Mouse (Mus musculus) skeletal muscle tissue, postnatal 0 days (tissue): ENCODE results near the gene Rbmx. TPM values are rescaled to one million over a fixed set of nuclear protein-coding genes. Genes with fewer than 3 reads are reported as not detected.

Source experiments
- polyA plus RNA-seq: library from polyadenylated mRNA; unstranded; fragments of >200 nt; fragmentation: Nextera tagmentation; extraction: Ambion mirVana; gene quantifications from 2 replicates; pipeline ENCODE4 v1.2.1, GENCODE M21; 2015

Gene Rbmx
- 42.6 and 44.0 TPM in 2 replicates for polyA plus RNA-seq

DNA sequence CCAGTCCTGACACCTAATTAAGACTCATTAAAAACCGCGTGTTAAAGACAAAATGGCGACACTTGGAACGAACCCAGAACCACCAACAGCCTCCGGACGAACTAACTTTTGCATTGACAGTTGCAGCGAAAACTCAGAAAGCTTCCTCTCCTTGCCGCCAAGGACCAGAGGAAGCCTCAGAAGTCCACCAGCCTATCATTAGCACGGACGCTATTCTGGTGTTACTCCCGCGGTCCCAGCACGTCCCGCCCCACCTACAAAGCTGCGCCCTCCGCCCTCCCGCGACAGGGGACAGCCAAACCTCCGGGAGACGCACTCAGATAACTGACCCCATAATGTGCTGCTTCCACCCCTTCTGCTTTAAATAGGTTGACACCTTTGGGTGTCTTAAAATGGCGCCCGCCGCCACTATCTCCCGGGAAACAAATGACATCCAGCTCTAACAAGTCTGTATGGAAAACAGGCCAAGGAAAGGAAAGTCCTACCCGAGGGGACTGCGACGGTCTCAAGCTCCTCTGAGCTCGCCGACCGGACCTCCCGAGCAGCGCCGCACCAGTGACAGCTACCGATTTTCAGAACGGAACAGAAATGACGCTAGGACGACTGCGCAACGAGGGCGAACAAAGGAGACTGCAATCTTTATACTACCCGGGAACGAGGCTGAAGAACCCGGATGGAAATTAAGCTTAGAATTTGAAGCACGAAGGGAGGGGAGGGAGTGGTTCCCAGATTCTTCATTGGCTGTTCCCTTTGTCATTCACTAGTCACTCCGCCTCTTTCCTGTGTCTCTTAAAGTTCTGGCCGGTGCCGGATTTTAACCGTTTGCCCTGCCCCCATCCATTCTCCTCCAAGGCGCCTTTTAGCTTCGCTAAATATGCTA, at the start of gene Rbmx:
TSS of gene Rbmx (minus strand) at position 670 of the 880 bp plus-strand sequence.

DNA sequence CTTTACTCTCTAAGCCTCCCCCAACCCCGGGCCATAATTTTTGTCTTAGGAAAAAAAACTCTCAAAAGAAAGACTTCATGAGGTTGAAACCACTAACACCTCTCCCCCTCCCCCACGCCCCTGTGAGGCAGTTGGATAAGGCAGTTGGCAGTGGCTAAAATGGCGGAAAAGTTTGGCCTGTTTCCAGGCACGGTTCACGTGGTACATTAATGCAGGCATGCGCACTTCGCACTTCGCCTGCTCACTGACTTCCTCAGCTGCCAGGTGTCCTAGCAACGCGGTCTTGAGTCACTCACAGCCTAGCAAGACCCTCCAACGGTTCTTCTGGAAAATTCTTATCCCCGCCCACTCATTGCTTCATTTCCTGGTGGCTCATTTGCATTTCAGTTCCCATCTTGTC, 15.9 kb upstream of the Rbmx start, which contains the start of gene Gm364:
TSS of gene Gm364 (plus strand) at position 386 of the 400 bp plus-strand sequence.

DNA sequence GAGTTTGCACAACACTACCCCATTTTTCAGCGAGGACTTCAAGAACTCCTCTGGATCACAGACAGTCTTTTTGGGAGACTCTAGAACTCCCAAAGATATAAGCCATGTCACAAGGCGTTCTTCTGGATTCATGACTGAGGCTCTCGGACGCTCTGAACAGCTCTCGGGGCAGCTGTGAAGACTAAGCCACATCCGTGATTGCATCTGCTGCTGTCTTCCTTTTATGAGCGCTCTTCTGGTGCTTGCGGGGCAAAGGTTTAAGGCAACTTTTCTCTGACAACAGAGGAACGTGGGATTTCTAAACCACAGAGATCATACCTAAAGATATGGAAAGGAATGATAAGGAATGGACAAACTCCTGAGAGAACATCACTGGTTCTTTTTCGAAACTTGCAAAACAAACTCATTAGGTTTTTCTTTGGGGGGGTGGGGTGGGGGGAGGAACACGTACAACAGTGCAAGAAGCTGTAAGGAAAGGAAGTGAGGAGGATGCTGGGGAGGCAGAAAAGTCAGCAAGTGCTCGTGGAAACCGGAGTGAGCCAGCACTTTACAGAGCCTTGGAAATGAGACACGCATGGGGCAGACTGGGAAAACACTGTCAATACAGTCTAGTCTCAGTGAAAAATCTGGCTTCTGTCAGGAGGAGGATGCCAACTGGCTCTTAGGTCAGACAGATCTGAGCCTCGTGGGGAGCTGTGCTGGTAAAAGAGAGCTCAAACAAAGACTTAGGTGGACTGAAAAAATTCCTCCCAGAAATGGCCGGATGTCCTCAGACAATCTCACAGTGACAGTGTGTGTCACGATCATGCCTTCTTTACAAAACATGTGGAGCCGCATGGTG, 54.2 kb downstream of the Rbmx start, which contains the start of gene Arhgef6:
TSS of gene Arhgef6 (minus strand) at position 359 of the 841 bp plus-strand sequence.

Other genes with a start within 250 kb of the Rbmx start
- gene Cd40lg, start 180.9 kb downstream of the Rbmx start, polyA plus RNA-seq: not detected in 2 replicates
- 26.1 and 26.3 TPM in 2 replicates for gene Arhgef6, start 54.3 kb downstream of the Rbmx start, polyA plus RNA-seq
- not detected in 2 replicates for gene Gm364, start 16.1 kb upstream of the Rbmx start, polyA plus RNA-seq
- not detected in 2 replicates for gene Gpr101, start 110.7 kb upstream of the Rbmx start, polyA plus RNA-seq